Mouse (Mus musculus) adipose tissue, adult 10 weeks (tissue): ENCODE measurements around the gene Ppp1r13b. TPM values are rescaled to one million over a fixed set of nuclear protein-coding genes. Genes with fewer than 3 reads are reported as not detected.

ENCODE experiments used
- polyA plus RNA-seq: library from polyadenylated mRNA; stranded (reverse); fragments of 350-450 nt; fragmentation: Illumina TruSeq; extraction: RNeasy Lipid Tissue Mini Kit (QIAGEN cat#74804); gene quantifications from one replicate; pipeline ENCODE4 v1.2.3, GENCODE M21; 2014; ENCODE audit warnings: low read depth, low replicate concordance

Ppp1r13b gene
- polyA plus RNA-seq = 29.9 TPM

GRCm38 (mm10) chr12:111907970-111908681 lies at the start of gene Ppp1r13b:
Gene Ppp1r13b (minus strand): TSS chr12:111908110.

GRCm38 (mm10) chr12:111813766-111814617 lies 93.9 kb downstream of the Ppp1r13b start, which contains the start of the genes Xrcc3 and Zfyve21:
Gene Xrcc3 (minus strand): TSS chr12:111813873.
Gene Zfyve21 (plus strand): TSS chr12:111814170.

Other genes starting within 250 kb of the Ppp1r13b start
- gene Ckb, start 235.8 kb downstream of the Ppp1r13b start, polyA plus RNA-seq = 155 TPM
- gene Trmt61a, start 230.0 kb downstream of the Ppp1r13b start, polyA plus RNA-seq = 16.5 TPM
- gene Bag5, start 194.9 kb downstream of the Ppp1r13b start, polyA plus RNA-seq = 35.6 TPM
- gene Apopt1, start 194.8 kb downstream of the Ppp1r13b start, polyA plus RNA-seq = 61.8 TPM
- 61.9 TPM for gene Klc1, start 149.3 kb downstream of the Ppp1r13b start, polyA plus RNA-seq
- gene Xrcc3, start 94.2 kb downstream of the Ppp1r13b start, polyA plus RNA-seq = 6.3 TPM
- 98.0 TPM for gene Zfyve21, start 93.9 kb downstream of the Ppp1r13b start, polyA plus RNA-seq
- gene Atp5mpl, start 58.9 kb upstream of the Ppp1r13b start, polyA plus RNA-seq = 387 TPM
- gene Tdrd9, start 63.4 kb upstream of the Ppp1r13b start, polyA plus RNA-seq = 1.6 TPM
- gene Rd3l, start 73.2 kb upstream of the Ppp1r13b start, polyA plus RNA-seq = not detected
- 31.1 TPM for gene Aspg, start 198.6 kb upstream of the Ppp1r13b start, polyA plus RNA-seq
- 5.5 TPM for gene Kif26a, start 238.1 kb upstream of the Ppp1r13b start, polyA plus RNA-seq